Mouse (Mus musculus): ENCODE measurements around the gene Abcc2. TPM values are rescaled to one million over a fixed set of nuclear protein-coding genes. Genes with fewer than 3 reads are reported as not detected.
A peak's percentile ranks its signal among the peaks of the same experiment; 100 is the strongest.

Gene Abcc2
- not detected in 2 replicates for polyA plus RNA-seq (2012; ENCODE audit: insufficient read depth, low replicate concordance)

- Histone ChIP-seq H3K4me3 (replicated peaks) (no peak within 1 kb of the TSS), H3K27me3 (replicated peaks) (no peaks in the 10 kb centered on the region), H3K9me3 (no peaks in the 10 kb centered on the region), H3K4me1 (peaks cover 19% of the 10 kb centered on the region), H3K36me3 (replicated peaks; ENCODE audit: low read length) (no peaks in the 10 kb centered on the region)
- TF ChIP-seq GATA1 (IDR thresholded peaks at IDR 0.05; ENCODE audit: borderline replicate concordance, low read length) = no peak
- TF ChIP-seq FLI1 (IDR thresholded peaks at IDR 0.05; ENCODE audit: low read length) = no peak
Observed at GRCm38 (mm10) chr19:43781980-43782379, at the start of gene Abcc2. TSS of gene Abcc2 (plus strand) at chr19:43782192.

- H3K4me1 ChIP-seq = no peaks in the 10 kb centered on the region
- no peak overlapping the region for H3K4me3 ChIP-seq (replicated peaks)
- H3K27me3 ChIP-seq (replicated peaks) = no peaks in the 10 kb centered on the region
- no peaks in the 10 kb centered on the region for H3K9me3 ChIP-seq
- no peak for TF ChIP-seq GATA1 (IDR thresholded peaks at IDR 0.05; ENCODE audit: borderline replicate concordance, low read length)
- no peak for TF ChIP-seq FLI1 (IDR thresholded peaks at IDR 0.05; ENCODE audit: low read length)
- H3K36me3 ChIP-seq (replicated peaks; ENCODE audit: low read length) = peaks cover 98% of the 10 kb centered on the region
Observed at GRCm38 (mm10) chr19:43738409-43738808, 43.6 kb upstream of the Abcc2 start.

GRCm38 (mm10) chr19:43743401-43743800 is 38.6 kb upstream of the Abcc2 start:
- Histone ChIP-seq H3K27me3 (replicated peaks) (no peaks in the 10 kb centered on the region), H3K36me3 (replicated peaks; ENCODE audit: low read length) (peaks cover 98% of the 10 kb centered on the region), H3K4me3 (replicated peaks) (no peak overlapping the region), H3K9me3 (no peaks in the 10 kb centered on the region), H3K4me1 (peaks cover 34% of the 10 kb centered on the region)
- TF ChIP-seq GATA1 (IDR thresholded peaks at IDR 0.05; ENCODE audit: borderline replicate concordance, low read length) = no peak
- TF ChIP-seq FLI1 (IDR thresholded peaks at IDR 0.05; ENCODE audit: low read length) = no peak

- Histone ChIP-seq H3K36me3 (replicated peaks; ENCODE audit: low read length) (peaks cover 96% of the 10 kb centered on the region), H3K27me3 (replicated peaks) (no peaks in the 10 kb centered on the region)
Observed at GRCm38 (mm10) chr19:43745740-43746139, 36.3 kb upstream of the Abcc2 start.

GRCm38 (mm10) chr19:43747877-43748276 is 34.1 kb upstream of the Abcc2 start:
- Histone ChIP-seq H3K27me3 (replicated peaks) (no peaks in the 10 kb centered on the region), H3K4me3 (replicated peaks) (no peak overlapping the region), H3K9me3 (no peaks in the 10 kb centered on the region), H3K36me3 (replicated peaks; ENCODE audit: low read length) (peaks cover 84% of the 10 kb centered on the region), H3K4me1 (peaks cover 64% of the 10 kb centered on the region)
- no peak for TF ChIP-seq GATA1 (IDR thresholded peaks at IDR 0.05; ENCODE audit: borderline replicate concordance, low read length)
- no peak for TF ChIP-seq FLI1 (IDR thresholded peaks at IDR 0.05; ENCODE audit: low read length)

More at GRCm38 (mm10) chr19:43745740-43746139, 36.3 kb upstream of the Abcc2 start:
- Histone ChIP-seq H3K9me3 (no peaks in the 10 kb centered on the region), H3K4me3 (replicated peaks) (no peak overlapping the region), H3K4me1 (peaks cover 53% of the 10 kb centered on the region)
- TF ChIP-seq FLI1 (IDR thresholded peaks at IDR 0.05; ENCODE audit: low read length) = no peak
- TF ChIP-seq GATA1 (IDR thresholded peaks at IDR 0.05; ENCODE audit: borderline replicate concordance, low read length) = no peak

- TF ChIP-seq FLI1 (IDR thresholded peaks at IDR 0.05; ENCODE audit: low read length) (no peak), GATA1 (IDR thresholded peaks at IDR 0.05; ENCODE audit: borderline replicate concordance, low read length) (no peak)
- no peak overlapping the region for H3K4me3 ChIP-seq (replicated peaks)
- peaks cover 64% of the 10 kb centered on the region for H3K36me3 ChIP-seq (replicated peaks; ENCODE audit: low read length)
- H3K27me3 ChIP-seq (replicated peaks) = no peaks in the 10 kb centered on the region
- no peaks in the 10 kb centered on the region for H3K9me3 ChIP-seq
- H3K4me1 ChIP-seq = peaks cover 73% of the 10 kb centered on the region
Observed at GRCm38 (mm10) chr19:43750008-43750407, 32.0 kb upstream of the Abcc2 start.

- Histone ChIP-seq H3K36me3 (replicated peaks; ENCODE audit: low read length) (peaks cover 41% of the 10 kb centered on the region), H3K4me3 (replicated peaks) (peak within 1 kb of the TSS; percentile 91), H3K27me3 (replicated peaks) (no peaks in the 10 kb centered on the region), H3K4me1 (peaks cover 63% of the 10 kb centered on the region), H3K9me3 (no peaks in the 10 kb centered on the region)
- no peak for TF ChIP-seq FLI1 (IDR thresholded peaks at IDR 0.05; ENCODE audit: low read length)
- TF ChIP-seq GATA1 (IDR thresholded peaks at IDR 0.05; ENCODE audit: borderline replicate concordance, low read length) = no peak
Observed at GRCm38 (mm10) chr19:43752489-43753225, 29.3 kb upstream of the Abcc2 start, which contains the start of the genes Cutc and Cox15. TSS of gene Cutc (plus strand) at chr19:43752996. TSS of gene Cox15 (minus strand) at chr19:43753000.

GRCm38 (mm10) chr19:43753226-43753835 is 28.7 kb upstream of the Abcc2 start:
- Histone ChIP-seq H3K27me3 (replicated peaks) (no peaks in the 10 kb centered on the region), H3K36me3 (replicated peaks; ENCODE audit: low read length) (peaks cover 34% of the 10 kb centered on the region), H3K4me1 (peaks cover 56% of the 10 kb centered on the region), H3K4me3 (replicated peaks) (peak overlapping the region; percentile 91), H3K9me3 (no peaks in the 10 kb centered on the region)
- TF ChIP-seq FLI1 (IDR thresholded peaks at IDR 0.05; ENCODE audit: low read length) (no peak), GATA1 (IDR thresholded peaks at IDR 0.05; ENCODE audit: borderline replicate concordance, low read length) (peak; percentile 46; the same call in 1 of the 3 replicates)

GRCm38 (mm10) chr19:43754237-43754636 is 27.8 kb upstream of the Abcc2 start:
- Histone ChIP-seq H3K4me1 (peaks cover 47% of the 10 kb centered on the region), H3K36me3 (replicated peaks; ENCODE audit: low read length) (peaks cover 31% of the 10 kb centered on the region), H3K27me3 (replicated peaks) (no peaks in the 10 kb centered on the region), H3K4me3 (replicated peaks) (no peak overlapping the region), H3K9me3 (no peaks in the 10 kb centered on the region)
- TF ChIP-seq GATA1 (IDR thresholded peaks at IDR 0.05; ENCODE audit: borderline replicate concordance, low read length) (no peak), FLI1 (IDR thresholded peaks at IDR 0.05; ENCODE audit: low read length) (no peak)

- H3K27me3 ChIP-seq (replicated peaks) = no peaks in the 10 kb centered on the region
- peaks cover 33% of the 10 kb centered on the region for H3K36me3 ChIP-seq (replicated peaks; ENCODE audit: low read length)
- H3K9me3 ChIP-seq = no peaks in the 10 kb centered on the region
- no peak for TF ChIP-seq GATA1 (IDR thresholded peaks at IDR 0.05; ENCODE audit: borderline replicate concordance, low read length)
- no peak for TF ChIP-seq FLI1 (IDR thresholded peaks at IDR 0.05; ENCODE audit: low read length)
- peaks cover 45% of the 10 kb centered on the region for H3K4me1 ChIP-seq
- no peak overlapping the region for H3K4me3 ChIP-seq (replicated peaks)
Observed at GRCm38 (mm10) chr19:43754872-43755271, 27.1 kb upstream of the Abcc2 start.

Measured in megakaryocyte, embryonic 14.5 days (primary cell).